Mouse (Mus musculus) kidney, adult 8-10 months (tissue): Measurements from ENCODE around the gene Slc35e4.

Experiments used
- DNase-seq, 2 experiments: peaks; one replicate each; pipeline ENCODE4 v3.0.0; 2022

Slc35e4 gene

DNA sequence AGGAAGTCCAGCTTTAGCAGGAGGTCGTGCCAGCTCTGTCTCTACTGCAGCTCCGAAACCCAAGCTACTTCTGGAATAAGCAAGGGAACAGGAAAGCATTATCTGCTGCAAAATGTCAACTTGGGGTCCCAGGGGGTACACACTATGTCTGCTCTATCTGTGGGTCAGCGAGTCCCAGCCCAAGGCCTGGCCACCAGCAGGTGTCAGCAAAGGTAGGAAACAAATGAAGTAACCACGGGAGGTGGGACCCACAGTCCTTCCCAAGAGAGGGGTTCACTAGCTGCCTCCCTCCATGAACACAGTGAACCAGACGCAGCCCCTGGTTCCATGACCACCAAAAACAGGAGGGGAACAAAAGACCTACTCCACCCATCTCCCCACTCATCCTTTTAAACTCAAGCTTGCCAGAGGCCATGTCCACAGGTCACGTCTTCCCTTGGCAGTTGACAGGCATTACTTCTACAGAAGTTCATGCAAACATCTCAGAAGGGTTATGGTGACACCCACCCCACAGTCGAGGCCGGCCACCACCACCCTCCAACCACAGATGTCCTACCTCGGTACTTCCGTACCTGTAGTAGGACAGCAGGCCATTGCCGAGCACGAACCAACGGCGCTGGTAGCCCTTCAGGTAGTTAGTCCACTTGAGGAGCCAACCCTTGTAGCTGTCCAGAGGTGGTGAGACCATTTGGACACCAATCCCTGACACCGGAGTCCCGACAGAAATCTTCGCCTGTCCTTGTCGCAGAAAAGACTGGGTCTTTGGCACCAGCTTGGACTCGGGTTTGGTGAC is 51.6 kb downstream of the Slc35e4 start:
- peak in 1 of 2 experiments; percentile 13 for DNase-seq

- no peak for DNase-seq
Observed at GRCm38 (mm10) chr11:3860361-3860760, 54.1 kb downstream of the Slc35e4 start.

DNA sequence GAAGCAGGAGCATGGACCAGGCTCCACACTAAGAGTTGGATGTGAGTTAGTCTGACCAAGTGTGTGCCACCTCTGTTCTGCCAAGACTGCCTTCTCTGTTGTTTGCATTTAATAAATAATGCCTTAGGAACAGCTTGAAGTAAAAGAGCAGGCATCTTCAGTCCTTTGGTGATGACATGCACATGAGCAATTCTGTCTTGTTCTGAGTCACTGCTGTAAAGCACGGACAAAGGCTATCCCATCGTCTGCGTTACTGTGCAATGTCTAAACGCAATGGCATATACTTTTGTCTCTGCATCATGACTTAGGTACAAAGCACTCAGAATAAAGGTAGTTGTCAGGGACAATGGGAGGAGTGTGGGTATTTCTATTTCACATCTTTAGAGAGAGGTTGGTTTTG is 54.7 kb downstream of the Slc35e4 start:
- no peak for DNase-seq

- no peak for DNase-seq
Observed at GRCm38 (mm10) chr11:3857902-3858301, 56.6 kb downstream of the Slc35e4 start.
